Mouse (Mus musculus) E14TG2a.4 (cell line): ENCODE measurements around the gene Epop.

ENCODE experiments used
- CTCF ChIP-seq: conservative IDR thresholded peaks from 2 replicates; pipeline ENCODE4 v1.5.1; 2014; ENCODE audit warnings: low read length
- NANOG ChIP-seq: IDR thresholded peaks from 2 replicates; pipeline ENCODE4 v1.6.1; 2014; ENCODE audit warnings: borderline replicate concordance, low read length, mixed read lengths

- TF ChIP-seq CTCF (no peak), NANOG (no peak)
These were observed 38.7 kb upstream of the Epop start for GRCm38 (mm10) chr11:97668160-97668559.
